Mouse (Mus musculus) olfactory bulb, adult 2 months (tissue): Measurements from ENCODE around the gene Myl9.
A peak's percentile ranks its signal among the peaks of the same experiment; 100 is the strongest.

Experiments
- CTCF ChIP-seq: fragments of 200-500 bp; IDR thresholded peaks from 2 replicates; pipeline ENCODE4 v1.5.1; 2012; ENCODE audit warnings: low read depth, mild to moderate bottlenecking, low read length, moderate library complexity; ENCODE audit not compliant: insufficient read depth
- POLR2A ChIP-seq: fragments of 200-500 bp; IDR thresholded peaks from 2 replicates; pipeline ENCODE4 v1.6.1; 2012; ENCODE audit warnings: mild to moderate bottlenecking, low read depth, low read length, moderate library complexity; ENCODE audit not compliant: insufficient read depth

DNA sequence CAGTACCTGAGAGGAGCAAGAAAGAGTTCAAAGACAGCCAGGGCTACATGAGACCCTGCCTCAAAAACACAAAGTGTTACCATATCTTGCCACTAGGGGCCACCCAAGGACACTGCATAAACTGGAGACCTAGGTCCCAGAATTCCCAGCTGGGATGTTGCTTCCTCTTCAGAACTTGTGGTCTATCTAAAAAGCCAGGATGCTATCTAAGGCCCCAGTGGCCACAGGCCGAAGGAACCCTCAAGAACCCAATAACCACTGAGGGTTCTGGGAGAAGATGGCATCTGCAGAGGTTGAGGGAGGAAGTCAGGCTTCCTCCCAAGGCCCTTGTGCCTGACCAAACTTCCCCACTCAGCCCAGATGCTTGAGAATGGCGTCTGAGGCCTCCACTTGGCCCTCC lies 34.4 kb downstream of the Myl9 start:
- TF ChIP-seq CTCF (0 out of 2 replicates have a peak, but pooled peaks have one; percentile 25), POLR2A (no peak)
